Mouse (Mus musculus): ENCODE data around the gene Eln. TPM values are rescaled to one million over a fixed set of nuclear protein-coding genes. Genes with fewer than 3 reads are reported as not detected.

The Eln gene
- polyA plus RNA-seq, 1 experiment: 12.2 TPM

Other genes starting within 250 kb of the Eln start
- gene Clip2, start 194.9 kb downstream of the Eln start, polyA plus RNA-seq (2012; rRNA removed): 72.4 and 72.6 TPM in 2 replicates
- 0.38 and 0.40 TPM in 2 replicates for gene Syna, start 187.2 kb downstream of the Eln start, polyA plus RNA-seq (2012; rRNA removed)
- 124 and 130 TPM in 2 replicates for gene Rfc2, start 166.0 kb downstream of the Eln start, polyA plus RNA-seq (2012; rRNA removed)
- gene Lat2, start 132.3 kb downstream of the Eln start, polyA plus RNA-seq (2012; rRNA removed): 5.3 and 5.6 TPM in 2 replicates
- 343 and 362 TPM in 2 replicates for gene Eif4h, start 107.8 kb downstream of the Eln start, polyA plus RNA-seq (2012; rRNA removed)
- 46.2 and 50.7 TPM in 2 replicates for gene Limk1, start 58.7 kb downstream of the Eln start, polyA plus RNA-seq (2012; rRNA removed)
- not detected in 2 replicates for gene Tmem270, start 159.4 kb upstream of the Eln start, polyA plus RNA-seq (2012; rRNA removed)
- gene Cldn13, start 168.2 kb upstream of the Eln start, polyA plus RNA-seq (2012; rRNA removed): not detected in 2 replicates
- gene Mettl27, start 185.0 kb upstream of the Eln start, polyA plus RNA-seq (2012; rRNA removed): 14.0 and 14.9 TPM in 2 replicates
- gene Cldn4, start 199.6 kb upstream of the Eln start, polyA plus RNA-seq (2012; rRNA removed): 0.08 and 0.32 TPM in 2 replicates
- 0.34 and 1.1 TPM in 2 replicates for gene Cldn3, start 238.9 kb upstream of the Eln start, polyA plus RNA-seq (2012; rRNA removed)

Data from frontal cortex, adult 2 months (tissue).